Mouse (Mus musculus) myocyte (in vitro differentiated cells): ENCODE results near the gene Olfr110. TPM values are rescaled to one million over a fixed set of nuclear protein-coding genes. Genes with fewer than 3 reads are reported as not detected.

ENCODE experiments used
- H3K27me3 ChIP-seq: one replicate; pipeline ENCODE4 v1.6.1; 2011; ENCODE audit not compliant: control insufficient read depth, insufficient read depth, insufficient read length
- H3K36me3 ChIP-seq: one replicate; pipeline ENCODE4 v1.6.1; 2011; ENCODE audit not compliant: control insufficient read depth, insufficient read depth
- H3K4me2 ChIP-seq: one replicate; pipeline ENCODE4 v1.6.1; 2011; ENCODE audit warnings: low read depth, control low read depth
- H3K4me3 ChIP-seq: one replicate; pipeline ENCODE4 v1.5.1; 2011; ENCODE audit warnings: mild to moderate bottlenecking, control low read depth, moderate library complexity
- H3K79me2 ChIP-seq: one replicate; pipeline ENCODE4 v1.6.1; 2011; ENCODE audit not compliant: control insufficient read depth, insufficient read depth
- H3ac ChIP-seq: one replicate; pipeline ENCODE4 v1.6.1; 2011; ENCODE audit not compliant: control insufficient read depth, insufficient read length
- CEBPB ChIP-seq: IDR thresholded peaks from 2 replicates; pipeline ENCODE4 v1.6.1; 2011; ENCODE audit warnings: mild to moderate bottlenecking, moderate library complexity; ENCODE audit not compliant: poor library complexity, insufficient read depth, severe bottlenecking
- E2F4 ChIP-seq: IDR thresholded peaks from one replicate; pipeline ENCODE4 v1.6.1; 2011; ENCODE audit warnings: mild to moderate bottlenecking, control low read depth, moderate library complexity; ENCODE audit not compliant: insufficient read depth
- MAX ChIP-seq: IDR thresholded peaks from one replicate; pipeline ENCODE4 v1.6.1; 2011; ENCODE audit warnings: low read depth, mild to moderate bottlenecking, control low read depth
- MYOD1 ChIP-seq, 3 experiments: IDR thresholded peaks; one replicate each; pipeline ENCODE4 v1.6.1; 2011; ENCODE audit warnings: control low read depth in 2 of 3, low read depth in 2 of 3, mild to moderate bottlenecking in 2 of 3, moderate library complexity in 1 of 3; ENCODE audit not compliant: insufficient read length in 2 of 3, control insufficient read depth in 1 of 3
- MYOG ChIP-seq, 3 experiments: IDR thresholded peaks; one replicate each; pipeline ENCODE4 v1.6.1; 2011; ENCODE audit warnings: control low read depth in 2 of 3, low read depth in 2 of 3, mild to moderate bottlenecking in 2 of 3; ENCODE audit not compliant: insufficient read length in 2 of 3, control insufficient read depth in 1 of 3, insufficient read depth in 1 of 3
- POLR2A ChIP-seq: IDR thresholded peaks from one replicate; pipeline ENCODE4 v1.6.1; 2011; ENCODE audit warnings: low read depth, mild to moderate bottlenecking, control low read depth, moderate library complexity; ENCODE audit not compliant: insufficient read length
- POLR2AphosphoS2 ChIP-seq: IDR thresholded peaks from one replicate; pipeline ENCODE4 v1.6.1; 2011; ENCODE audit warnings: low read depth, control low read depth; ENCODE audit not compliant: insufficient read length
- REST ChIP-seq: IDR thresholded peaks from one replicate; pipeline ENCODE4 v1.6.1; 2011; ENCODE audit warnings: mild to moderate bottlenecking, control low read depth, moderate library complexity; ENCODE audit not compliant: insufficient read depth, insufficient read length
- SRF ChIP-seq: IDR thresholded peaks from one replicate; pipeline ENCODE4 v1.6.1; 2011; ENCODE audit warnings: low read depth; ENCODE audit not compliant: control insufficient read depth, insufficient read length
- TCF12 ChIP-seq: IDR thresholded peaks from one replicate; pipeline ENCODE4 v1.6.1; 2011; ENCODE audit warnings: mild to moderate bottlenecking, control low read depth; ENCODE audit not compliant: poor library complexity, insufficient read depth, severe bottlenecking
- TCF3 ChIP-seq: IDR thresholded peaks from one replicate; pipeline ENCODE4 v1.6.1; 2011; ENCODE audit warnings: low read depth, control low read depth; ENCODE audit not compliant: insufficient read length
- USF1 ChIP-seq: IDR thresholded peaks from one replicate; pipeline ENCODE4 v1.6.1; 2011; ENCODE audit warnings: low read depth, mild to moderate bottlenecking, control low read depth, moderate library complexity
- polyA plus RNA-seq: library from polyadenylated mRNA; unstranded; fragments of >200 nt; fragmentation: generic; extraction: Trizol; gene quantifications from one replicate; pipeline ENCODE4 v1.2.1, GENCODE M21; 2012; ENCODE audit warnings: missing spikeins

The Olfr110 gene
- polyA plus RNA-seq, 1 experiment, result not detected

DNA sequence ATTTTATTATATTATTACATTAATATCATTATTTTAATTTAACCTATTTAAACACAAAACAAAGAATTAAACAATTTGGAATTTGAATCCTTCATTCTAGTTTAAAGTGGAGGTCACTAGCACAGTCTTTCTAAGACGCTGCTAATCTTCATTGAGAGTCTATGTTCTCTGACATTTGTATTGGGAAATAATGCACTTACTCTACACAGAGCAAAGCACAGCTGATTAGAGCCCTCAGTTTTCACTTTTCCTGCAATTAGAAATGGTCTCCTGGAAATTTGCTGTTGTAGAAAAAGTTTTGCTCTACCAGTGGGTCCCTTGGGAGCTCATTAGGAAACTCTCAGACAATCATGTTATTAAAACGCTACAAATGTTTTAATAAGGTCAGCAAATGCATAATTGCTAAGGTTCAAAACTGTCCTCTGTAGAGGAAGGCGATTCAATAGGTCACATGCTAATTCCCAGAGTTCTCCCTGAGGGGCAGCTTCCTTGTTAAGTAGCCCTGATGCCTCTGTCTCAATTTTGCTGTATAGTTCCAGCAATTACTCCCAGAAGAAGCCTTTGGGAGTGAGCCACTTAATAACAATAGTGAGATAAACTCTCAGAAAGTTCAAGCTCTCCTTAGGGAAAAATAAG lies 51.6 kb downstream of the Olfr110 start:
- Histone ChIP-seq H3K36me3 (no peaks in the 10 kb centered on the region), H3K27me3 (no peaks in the 10 kb centered on the region), H3ac (no peak overlapping the region), H3K79me2 (no peaks in the 10 kb centered on the region), H3K4me3 (no peak overlapping the region), H3K4me2 (no peak overlapping the region)
- TF ChIP-seq POLR2A, result no peak
- no peak for TF ChIP-seq E2F4
- TF ChIP-seq USF1, result no peak
- no peak for TF ChIP-seq TCF3
- TF ChIP-seq POLR2AphosphoS2, result no peak
- no peak for TF ChIP-seq REST
- TF ChIP-seq CEBPB, result no peak
- TF ChIP-seq MYOG (IDR thresholded peaks at IDR 0.05; ENCODE audit: control insufficient read depth in 1 of 3, insufficient read depth in 1 of 3, insufficient read length in 2 of 3, low read depth in 2 of 3), result no peak
- no peak for TF ChIP-seq SRF
- TF ChIP-seq MYOD1 (IDR thresholded peaks at IDR 0.05; ENCODE audit: control insufficient read depth in 1 of 3, insufficient read length in 2 of 3, low read depth in 2 of 3), result no peak
- TF ChIP-seq MAX, result no peak
- no peak for TF ChIP-seq TCF12

Other genes with a start within 250 kb of the Olfr110 start
- gene Olfr98, start 228.7 kb upstream of the Olfr110 start, polyA plus RNA-seq, result not detected
- gene H2-M3, start 222.2 kb upstream of the Olfr110 start, polyA plus RNA-seq, result 4.3 TPM
- gene Olfr99, start 209.0 kb upstream of the Olfr110 start, polyA plus RNA-seq, result 0.02 TPM
- not detected for gene Olfr101, start 188.2 kb upstream of the Olfr110 start, polyA plus RNA-seq
- not detected for gene Olfr102, start 175.4 kb upstream of the Olfr110 start, polyA plus RNA-seq
- gene Olfr103, start 152.8 kb upstream of the Olfr110 start, polyA plus RNA-seq, result not detected
- not detected for gene Olfr104-ps, start 132.9 kb upstream of the Olfr110 start, polyA plus RNA-seq
- not detected for gene Olfr105-ps, start 113.4 kb upstream of the Olfr110 start, polyA plus RNA-seq
- gene Olfr106-ps, start 102.1 kb upstream of the Olfr110 start, polyA plus RNA-seq, result not detected
- not detected for gene Olfr107, start 93.2 kb upstream of the Olfr110 start, polyA plus RNA-seq
- gene Olfr108, start 47.0 kb upstream of the Olfr110 start, polyA plus RNA-seq, result not detected
- gene Olfr109, start 33.6 kb upstream of the Olfr110 start, polyA plus RNA-seq, result not detected
- not detected for gene H2-M2, start 8.9 kb upstream of the Olfr110 start, polyA plus RNA-seq
- gene Olfr111, start 15.6 kb downstream of the Olfr110 start, polyA plus RNA-seq, result not detected
- not detected for gene Olfr112, start 77.0 kb downstream of the Olfr110 start, polyA plus RNA-seq
- not detected for gene Olfr113, start 85.2 kb downstream of the Olfr110 start, polyA plus RNA-seq
- gene Olfr114, start 100.3 kb downstream of the Olfr110 start, polyA plus RNA-seq, result not detected
- not detected for gene Olfr115, start 134.6 kb downstream of the Olfr110 start, polyA plus RNA-seq
- gene Olfr116, start 134.7 kb downstream of the Olfr110 start, polyA plus RNA-seq, result not detected
- gene Olfr117, start 171.3 kb downstream of the Olfr110 start, polyA plus RNA-seq, result not detected
- gene Olfr118, start 174.5 kb downstream of the Olfr110 start, polyA plus RNA-seq, result not detected
- not detected for gene Olfr119, start 204.1 kb downstream of the Olfr110 start, polyA plus RNA-seq
- not detected for gene Olfr120, start 229.3 kb downstream of the Olfr110 start, polyA plus RNA-seq